Mouse (Mus musculus): Measurements from ENCODE around the gene 3110082I17Rik.

DNA sequence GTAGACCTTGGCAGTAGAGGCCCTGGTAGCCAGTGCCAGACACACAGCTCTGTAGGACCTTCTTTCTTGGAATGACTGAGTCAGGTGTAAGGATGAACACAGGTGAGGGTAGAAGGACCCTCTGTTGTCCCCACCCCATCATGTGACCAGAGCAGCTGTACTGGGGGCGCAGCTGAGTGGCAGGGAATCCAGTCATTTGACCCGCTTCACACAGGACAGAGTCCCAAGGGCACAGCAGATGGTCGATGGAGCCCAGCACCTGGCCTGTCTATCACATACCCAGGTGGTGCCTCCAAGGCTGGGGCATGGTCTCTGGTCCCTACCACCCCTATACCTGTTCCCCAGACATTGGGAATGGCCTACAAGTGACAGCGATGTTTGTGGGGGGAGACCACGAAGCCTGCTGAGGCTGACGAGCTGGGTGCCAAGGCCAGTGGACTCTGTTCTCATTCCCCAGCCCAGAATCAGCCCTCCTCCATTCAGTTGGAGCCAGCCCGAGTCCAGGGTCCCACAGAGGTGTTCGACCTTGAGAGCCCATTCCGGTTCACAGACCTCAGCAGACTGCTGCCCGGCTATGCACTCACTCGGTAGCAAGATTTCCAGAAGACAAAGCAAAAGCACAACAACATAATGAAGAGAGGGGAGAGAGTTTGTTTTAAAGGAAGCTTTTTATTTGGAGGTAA is 91.5 kb downstream of the 3110082I17Rik start:
- TF ChIP-seq CTCF (IDR thresholded peaks at IDR 0.05; ENCODE audit: low read depth, low read length) (no peak), POLR2A (IDR thresholded peaks at IDR 0.05; ENCODE audit: borderline replicate concordance, low read depth, low read length) (no peak)
